Mouse (Mus musculus): ENCODE results near the gene Zfp146.

GRCm38 (mm10) chr7:30195461-30195860, 25.9 kb upstream of the Zfp146 start:
- TF ChIP-seq EP300 (IDR thresholded peaks at IDR 0.05; ENCODE audit: low read depth), result no peak
- no peak for TF ChIP-seq CTCF (IDR thresholded peaks at IDR 0.05; ENCODE audit: low read depth)
